Mouse (Mus musculus) megakaryocyte, embryonic 14.5 days (primary cell): Measurements from ENCODE around the gene Dnajc25.

Source experiments
- FLI1 ChIP-seq: IDR thresholded peaks from 2 replicates; pipeline ENCODE4 v1.6.1; 2012; ENCODE audit warnings: low read length, inconsistent platforms, mixed read lengths
- GATA1 ChIP-seq: IDR thresholded peaks from 3 replicates; pipeline ENCODE4 v1.6.1; 2012; ENCODE audit warnings: mixed read lengths, low read length, inconsistent platforms, borderline replicate concordance

DNA sequence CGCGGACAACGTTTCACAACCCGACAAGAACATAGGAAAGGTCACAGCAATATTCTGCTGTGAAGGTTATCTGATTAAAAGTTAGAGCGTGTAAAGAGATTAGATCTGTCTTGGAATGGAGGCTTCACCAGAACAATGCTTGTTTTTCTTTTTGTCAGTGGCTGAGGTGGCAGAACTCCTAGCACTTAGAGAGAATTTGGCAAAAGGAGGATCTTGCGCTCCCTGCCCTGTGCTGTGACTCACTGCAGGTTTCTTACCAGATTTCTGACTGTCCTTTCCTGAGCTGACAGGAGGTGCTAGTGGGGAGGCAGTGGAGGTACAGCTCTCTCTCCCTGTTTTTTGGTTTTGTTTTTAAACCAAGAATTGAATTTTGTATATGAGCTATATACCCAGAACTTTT is 12.2 kb downstream of the Dnajc25 start:
- TF ChIP-seq GATA1 (no peak), FLI1 (no peak)
